21 mouse cellular contexts compared by ENCODE assay signal in genomic region chr12:85696436-85696835, GRCm38 (mm10). TPM values are rescaled to one million over a fixed set of nuclear protein-coding genes. Genes with fewer than 3 reads are reported as not detected.
"Had no signal": no experiment of that assay in that cellular context is flagged by ENCODE, and none has a peak within 500 bp of the region (broad histone marks: within the 10 kb centered on the region; RNA-seq: fewer than 3 reads in every experiment).

No protein-coding gene starts in this region.

- H3K27me3 ChIP-seq: heart, embryonic 12.5 days; hindbrain, embryonic 13.5 days; hindbrain, embryonic 15.5 days; limb, embryonic 13.5 days; limb, embryonic 15.5 days; liver, embryonic 12.5 days had no signal

- H3K4me3 ChIP-seq: heart, adult 2 months; heart, embryonic 12.5 days; hindbrain, embryonic 13.5 days; hindbrain, embryonic 15.5 days; layer of hippocampus, adult 2 months; limb, embryonic 13.5 days; limb, embryonic 15.5 days; liver, embryonic 12.5 days had no signal

- H3K9ac ChIP-seq: heart, embryonic 12.5 days; hindbrain, embryonic 13.5 days; hindbrain, embryonic 15.5 days; limb, embryonic 13.5 days; limb, embryonic 15.5 days; liver, embryonic 12.5 days; liver, embryonic 14.5 days had no signal

- H3K27ac ChIP-seq: heart, adult 2 months; hindbrain, embryonic 13.5 days; hindbrain, embryonic 15.5 days; hindbrain, postnatal 0 days; layer of hippocampus, adult 2 months; limb, embryonic 13.5 days; limb, embryonic 15.5 days; liver, embryonic 12.5 days; liver, embryonic 14.5 days had no signal

- H3K9me3 ChIP-seq: heart, embryonic 12.5 days; hindbrain, embryonic 13.5 days; hindbrain, embryonic 15.5 days; limb, embryonic 13.5 days; limb, embryonic 15.5 days; liver, embryonic 12.5 days had no signal

- H3K36me3 ChIP-seq: heart, embryonic 12.5 days; hindbrain, embryonic 13.5 days; hindbrain, embryonic 15.5 days; limb, embryonic 13.5 days; limb, embryonic 15.5 days; liver, embryonic 12.5 days had no signal

- DNase-seq: gastrocnemius, postnatal 14 days; gastrocnemius, postnatal 36 days; heart, adult 2 months; heart, postnatal 10 days; kidney, adult 18-20 months; kidney, adult 8-10 months; kidney, postnatal 10 days; kidney, postnatal 25 days; kidney, postnatal 4 days; layer of hippocampus, postnatal 36 days; left cerebral cortex, postnatal 4 days had no signal

- H3K4me1 ChIP-seq: hindbrain, embryonic 13.5 days; hindbrain, embryonic 15.5 days; liver, embryonic 12.5 days had no signal

- H3K4me2 ChIP-seq: heart, embryonic 12.5 days; hindbrain, embryonic 13.5 days; hindbrain, embryonic 15.5 days; limb, embryonic 13.5 days; limb, embryonic 15.5 days; liver, embryonic 12.5 days had no signal

- ATAC-seq: hindbrain, postnatal 0 days; liver, embryonic 12.5 days had no signal

RNA-seq across cellular contexts. Expression of gene Batf, which starts 10.0 kb away (rescaled TPM):
- total RNA-seq: gastrocnemius, adult 8-10 months; gastrocnemius, postnatal 36 days; hindbrain, postnatal 0 days had no signal
